Mouse (Mus musculus) ES-Bruce4 (cell line): ENCODE measurements around the gene Iqgap3. TPM values are rescaled to one million over a fixed set of nuclear protein-coding genes. Genes with fewer than 3 reads are reported as not detected.

Source experiments
- H3K27ac ChIP-seq: 2 replicates; pipeline ENCODE4 v1.5.1; 2012; ENCODE audit warnings: low read length, inconsistent platforms; ENCODE audit not compliant: insufficient read depth
- H3K27me3 ChIP-seq: 2 replicates; pipeline ENCODE4 v1.6.1; 2012; ENCODE audit warnings: mild to moderate bottlenecking, low read length, inconsistent platforms; ENCODE audit not compliant: control insufficient read depth, poor library complexity, insufficient read depth, severe bottlenecking
- H3K36me3 ChIP-seq: 2 replicates; pipeline ENCODE4 v1.6.1; 2012; ENCODE audit warnings: inconsistent platforms, mild to moderate bottlenecking, low read length, moderate library complexity; ENCODE audit not compliant: control insufficient read depth, poor library complexity, insufficient read depth, severe bottlenecking
- H3K4me1 ChIP-seq: one replicate; pipeline ENCODE4 v1.8.1; 2011; ENCODE audit warnings: low read length; ENCODE audit not compliant: control insufficient read depth, insufficient read depth
- H3K4me3 ChIP-seq: 2 replicates; pipeline ENCODE4 v1.5.1; 2011; ENCODE audit warnings: low read depth, mild to moderate bottlenecking, low read length
- H3K9ac ChIP-seq: 2 replicates; pipeline ENCODE4 v1.6.1; 2012; ENCODE audit warnings: low read depth, mild to moderate bottlenecking, inconsistent platforms; ENCODE audit not compliant: poor library complexity, severe bottlenecking
- H3K9me3 ChIP-seq: replicated peaks from 2 replicates; pipeline ENCODE4 v1.6.1; 2012; ENCODE audit warnings: mild to moderate bottlenecking, low read length, inconsistent platforms; ENCODE audit not compliant: control insufficient read depth, poor library complexity, insufficient read depth, severe bottlenecking
- CTCF ChIP-seq: IDR thresholded peaks from one replicate; pipeline ENCODE4 v1.8.1; 2011; ENCODE audit warnings: low read depth, low read length
- EP300 ChIP-seq: IDR thresholded peaks from 2 replicates; pipeline ENCODE4 v1.6.1; 2011; ENCODE audit warnings: low read depth, low read length; ENCODE audit not compliant: insufficient read depth
- POLR2A ChIP-seq: IDR thresholded peaks from one replicate; pipeline ENCODE4 v1.8.1; 2011; ENCODE audit warnings: low read length; ENCODE audit not compliant: insufficient read depth
- polyA plus RNA-seq: library from polyadenylated mRNA; stranded (reverse); fragments of >200 nt; gene quantifications from 2 replicates; pipeline ENCODE4 v1.2.4, GENCODE M21; 2011; ENCODE audit warnings: low read depth; ENCODE audit not compliant: missing spikeins, insufficient read depth, insufficient read length

The Iqgap3 gene
- polyA plus RNA-seq, 1 experiment = 30.9 TPM

- no peak for TF ChIP-seq POLR2A
- TF ChIP-seq EP300 = no peak
- TF ChIP-seq CTCF = no peak
- H3K27me3 ChIP-seq = no peaks in the 10 kb centered on the region
- no peaks in the 10 kb centered on the region for H3K36me3 ChIP-seq
- H3K9me3 ChIP-seq = no peaks in the 10 kb centered on the region
- H3K27ac ChIP-seq = no peak overlapping the region
- H3K4me3 ChIP-seq = no peak overlapping the region
- no peak overlapping the region for H3K9ac ChIP-seq
- peaks cover 35% of the 10 kb centered on the region for H3K4me1 ChIP-seq
These were observed 63.1 kb downstream of the Iqgap3 start for GRCm38 (mm10) chr3:88144648-88145410.

GRCm38 (mm10) chr3:88145411-88145782 is 63.6 kb downstream of the Iqgap3 start:
- Histone ChIP-seq H3K4me1 (peaks cover 34% of the 10 kb centered on the region), H3K27me3 (no peaks in the 10 kb centered on the region), H3K27ac (no peak overlapping the region), H3K9ac (no peak overlapping the region), H3K36me3 (no peaks in the 10 kb centered on the region), H3K9me3 (no peaks in the 10 kb centered on the region), H3K4me3 (no peak overlapping the region)
- no peak for TF ChIP-seq POLR2A
- no peak for TF ChIP-seq CTCF
- TF ChIP-seq EP300 = no peak

GRCm38 (mm10) chr3:88145952-88146351 is 64.2 kb downstream of the Iqgap3 start:
- H3K4me1 ChIP-seq = peaks cover 34% of the 10 kb centered on the region
- TF ChIP-seq POLR2A (no peak), CTCF (no peak), EP300 (no peak)
- no peak overlapping the region for H3K9ac ChIP-seq
- no peak overlapping the region for H3K27ac ChIP-seq
- no peaks in the 10 kb centered on the region for H3K36me3 ChIP-seq
- no peaks in the 10 kb centered on the region for H3K27me3 ChIP-seq
- H3K9me3 ChIP-seq = no peaks in the 10 kb centered on the region
- H3K4me3 ChIP-seq = no peak overlapping the region

- no peak overlapping the region for H3K9ac ChIP-seq
- H3K9me3 ChIP-seq = no peaks in the 10 kb centered on the region
- H3K4me3 ChIP-seq = no peak overlapping the region
- no peaks in the 10 kb centered on the region for H3K36me3 ChIP-seq
- H3K4me1 ChIP-seq = peaks cover 37% of the 10 kb centered on the region
- H3K27ac ChIP-seq = no peak overlapping the region
- no peak for TF ChIP-seq EP300
- TF ChIP-seq POLR2A = no peak
- TF ChIP-seq CTCF = no peak
- H3K27me3 ChIP-seq = no peaks in the 10 kb centered on the region
These were observed 64.8 kb downstream of the Iqgap3 start for GRCm38 (mm10) chr3:88146376-88147112.

- H3K27me3 ChIP-seq = no peaks in the 10 kb centered on the region
- no peaks in the 10 kb centered on the region for H3K36me3 ChIP-seq
- no peak overlapping the region for H3K9ac ChIP-seq
- peaks cover 37% of the 10 kb centered on the region for H3K4me1 ChIP-seq
- no peak overlapping the region for H3K4me3 ChIP-seq
- no peak overlapping the region for H3K27ac ChIP-seq
- no peaks in the 10 kb centered on the region for H3K9me3 ChIP-seq
- no peak for TF ChIP-seq EP300
- TF ChIP-seq POLR2A = no peak
- TF ChIP-seq CTCF = no peak
These were observed 65.7 kb downstream of the Iqgap3 start for GRCm38 (mm10) chr3:88147444-88147843.

GRCm38 (mm10) chr3:88147866-88148265 is 66.1 kb downstream of the Iqgap3 start:
- no peaks in the 10 kb centered on the region for H3K27me3 ChIP-seq
- H3K4me1 ChIP-seq = peaks cover 37% of the 10 kb centered on the region
- no peak overlapping the region for H3K4me3 ChIP-seq
- H3K27ac ChIP-seq = no peak overlapping the region
- no peaks in the 10 kb centered on the region for H3K36me3 ChIP-seq
- no peaks in the 10 kb centered on the region for H3K9me3 ChIP-seq
- H3K9ac ChIP-seq = no peak overlapping the region
- TF ChIP-seq POLR2A = no peak
